20 mouse cellular contexts compared by ENCODE assay signal in genomic region chr16:87623881-87624280, GRCm38 (mm10).
"Had no signal": no experiment of that assay in that cellular context is flagged by ENCODE, and none has a peak within 500 bp of the region (broad histone marks: within the 10 kb centered on the region; RNA-seq: fewer than 3 reads in every experiment).

No protein-coding gene starts in this region.

- H3K4me2 ChIP-seq: liver, embryonic 15.5 days; lung, embryonic 15.5 days; midbrain, embryonic 12.5 days; neural tube, embryonic 13.5 days; neural tube, embryonic 15.5 days; stomach, embryonic 15.5 days had no signal

- H3K4me3 ChIP-seq: liver, embryonic 15.5 days; lung, embryonic 15.5 days; midbrain, embryonic 10.5 days; midbrain, embryonic 12.5 days; myocyte; neural tube, embryonic 13.5 days; neural tube, embryonic 15.5 days; stomach, embryonic 15.5 days had no signal

- H3K9me3 ChIP-seq: lung, embryonic 15.5 days; neural tube, embryonic 15.5 days; stomach, embryonic 15.5 days had no signal

- H3K4me1 ChIP-seq: liver, embryonic 15.5 days; lung, embryonic 15.5 days; midbrain, embryonic 10.5 days; midbrain, embryonic 12.5 days; neural tube, embryonic 13.5 days; neural tube, embryonic 15.5 days; stomach, embryonic 15.5 days had no signal

- H3K9ac ChIP-seq: liver, embryonic 15.5 days; liver, postnatal 0 days; lung, embryonic 15.5 days; midbrain, embryonic 12.5 days; neural tube, embryonic 13.5 days; neural tube, embryonic 15.5 days; stomach, embryonic 15.5 days had no signal

- H3K36me3 ChIP-seq: liver, embryonic 15.5 days; lung, embryonic 15.5 days; midbrain, embryonic 10.5 days; midbrain, embryonic 12.5 days; neural tube, embryonic 13.5 days; neural tube, embryonic 15.5 days; stomach, embryonic 15.5 days had no signal

- ATAC-seq: liver, postnatal 0 days; lung, postnatal 0 days; midbrain, embryonic 16.5 days had no signal

- H3K27me3 ChIP-seq: liver, embryonic 15.5 days; lung, embryonic 15.5 days; midbrain, embryonic 12.5 days; neural tube, embryonic 13.5 days; neural tube, embryonic 15.5 days; stomach, embryonic 15.5 days had no signal

- DNase-seq: liver, postnatal 0 days; lung, adult 2 months; lung, postnatal 14 days; lung, postnatal 36 days; midbrain, embryonic 14.5 days; right cerebral cortex, postnatal 14 days; thymus, adult 2 months; thymus, postnatal 25 days; thymus, postnatal 4 days had no signal

- H3K27ac ChIP-seq: lung, embryonic 15.5 days; midbrain, embryonic 10.5 days; midbrain, embryonic 12.5 days; neural tube, embryonic 13.5 days; neural tube, embryonic 15.5 days; stomach, embryonic 15.5 days; stomach, postnatal 0 days had no signal
